In genomic region chr12:34658119-34658518, GRCm38 (mm10) we compare ENCODE assay signal across 8 mouse cellular contexts.
DNase-seq lines count a peak whose midpoint lies in the region; ATAC-seq and TF ChIP-seq lines count a peak whose summit lies in the region.
"Had no signal": no experiment of that assay in that cellular context is flagged by ENCODE, and none has a peak within 500 bp of the region (broad histone marks: within the 10 kb centered on the region; RNA-seq: fewer than 3 reads in every experiment).

No protein-coding gene starts in this region.

- no peak; the same call in 1 of the 2 replicates for ATAC-seq in heart, postnatal 0 days (ENCODE audit: insufficient read depth, low read depth)
- ATAC-seq in megakaryocyte progenitor cell, adult 5-6 weeks (replicated peaks; ENCODE audit: poor library complexity), result peak; percentile 48

- no peak overlapping the region for H3K27ac ChIP-seq in heart, postnatal 0 days (ENCODE audit: low read depth)
- peak overlapping the region; percentile 39; the same call in 1 of the 2 replicates for H3K27ac ChIP-seq in layer of hippocampus, adult 2 months

- H3K9ac ChIP-seq in heart, postnatal 0 days (replicated peaks; ENCODE audit: low read depth, low read length), result no peak overlapping the region

- 39% methylated on average over 6 of the region's 6 CpGs for WGBS in heart, postnatal 0 days

- TF ChIP-seq EP300 in heart, postnatal 0 days (IDR thresholded peaks at IDR 0.05; ENCODE audit: low read depth), result no peak

- no peaks in the 10 kb centered on the region for H3K27me3 ChIP-seq in heart, postnatal 0 days (ENCODE audit: control insufficient read depth, insufficient read depth, low read length)

- DNase-seq in 416B (ENCODE audit: low read depth), result peak; percentile 59
- DNase-seq in CD4-positive, CD25-positive, alpha-beta regulatory T cell, adult 2 months (ENCODE audit: low read depth, low spot score), result peak; percentile 45
- peak; percentile 84 for DNase-seq in embryo, embryonic 10.5 days (ENCODE audit: low spot score)
- peak; percentile 49 for DNase-seq in heart, postnatal 0 days (ENCODE audit: low spot score)
- peak; percentile 61 to 70 for DNase-seq in layer of hippocampus, adult 2 months (ENCODE audit: low spot score in 2 of 2)
- peak; percentile 8 to 10 for DNase-seq in urinary bladder, postnatal 36 days (ENCODE audit: low spot score in 2 of 2)

- peak overlapping the region; percentile 24; the same call in 1 of the 2 replicates for H3K4me2 ChIP-seq in heart, postnatal 0 days (ENCODE audit: low read depth, low read length)

- TF ChIP-seq CTCF in heart, postnatal 0 days (IDR thresholded peaks at IDR 0.05; ENCODE audit: low read depth), result peak; percentile 66
- peak; percentile 87 for TF ChIP-seq CTCF in layer of hippocampus, adult 2 months (conservative IDR thresholded peaks at IDR 0.05)

- no peaks in the 10 kb centered on the region for H3K9me3 ChIP-seq in heart, postnatal 0 days (replicated peaks; ENCODE audit: control insufficient read depth, low read length)

- H3K36me3 ChIP-seq in heart, postnatal 0 days (replicated peaks; ENCODE audit: control insufficient read depth, insufficient read depth, low read length), result no peaks in the 10 kb centered on the region

- no peaks in the 10 kb centered on the region for H3K4me1 ChIP-seq in heart, postnatal 0 days (ENCODE audit: control insufficient read depth, insufficient read depth)

- no peak overlapping the region for H3K4me3 ChIP-seq in heart, postnatal 0 days (ENCODE audit: low read depth, low read length)
- peak overlapping the region; percentile 38 for H3K4me3 ChIP-seq in layer of hippocampus, adult 2 months
- H3K4me3 ChIP-seq: erythroblast, embryonic 14.5 days had no signal

Comparison
In these comparisons a context has a peak if more than half of its experiments do, and no peak if none do; other contexts are left out.
1. DNase-seq: peak in every context shown above with its lines; median percentile 84 in embryo, embryonic 10.5 days; 66 in layer of hippocampus, adult 2 months; 59 in 416B; 49 in heart, postnatal 0 days; 45 in CD4-positive, CD25-positive, alpha-beta regulatory T cell, adult 2 months; 9 in urinary bladder, postnatal 36 days.